Mouse (Mus musculus) cerebellum, adult 8-10 months (tissue): ENCODE measurements around the gene Gstm5.
A peak's percentile ranks its signal among the peaks of the same experiment; 100 is the strongest.

Experiments
- DNase-seq: peaks from one replicate; pipeline ENCODE4 v3.0.0; 2022

Gstm5 gene

GRCm38 (mm10) chr3:107935888-107936287 lies 40.3 kb downstream of the Gstm5 start:
- no peak for DNase-seq

- DNase-seq: peak; percentile 26
These were observed 43.8 kb downstream of the Gstm5 start for GRCm38 (mm10) chr3:107939403-107939802.

- no peak for DNase-seq
These were observed 44.2 kb downstream of the Gstm5 start for GRCm38 (mm10) chr3:107939830-107940229.

GRCm38 (mm10) chr3:107940524-107940923 lies 44.9 kb downstream of the Gstm5 start:
- DNase-seq: no peak

- DNase-seq: no peak
These were observed 45.6 kb downstream of the Gstm5 start for GRCm38 (mm10) chr3:107941261-107941660.

GRCm38 (mm10) chr3:107943239-107943990 lies 47.8 kb downstream of the Gstm5 start, which contains the start of gene Gstm6:
Gene Gstm6 (minus strand): TSS chr3:107943749.
- DNase-seq: no peak

- no peak for DNase-seq
These were observed 50.1 kb downstream of the Gstm5 start for GRCm38 (mm10) chr3:107945729-107946128.
